Mouse (Mus musculus) neural tube, embryonic 10.5 days (tissue): ENCODE data around the gene Ccdc15.
A peak's percentile ranks its signal among the peaks of the same experiment; 100 is the strongest.

Experiments
- DNase-seq: peaks from one replicate; pipeline ENCODE4 v3.0.0-alpha.2; 2017; ENCODE audit warnings: low spot score; ENCODE audit errors: extremely low spot score

Gene Ccdc15

GRCm38 (mm10) chr9:37347988-37348642 lies at the start of gene Ccdc15:
Gene Ccdc15, minus strand, starts transcription at chr9:37348432.
- peak; percentile 97 for DNase-seq

- DNase-seq = no peak
These were observed 45.4 kb upstream of the Ccdc15 start for GRCm38 (mm10) chr9:37393482-37394131.

- no peak for DNase-seq
These were observed 43.8 kb upstream of the Ccdc15 start for GRCm38 (mm10) chr9:37392071-37392470.

- DNase-seq = no peak
These were observed 42.7 kb upstream of the Ccdc15 start for GRCm38 (mm10) chr9:37390891-37391290.

- DNase-seq = peak; percentile 70
These were observed 36.3 kb upstream of the Ccdc15 start for GRCm38 (mm10) chr9:37384284-37385182.

GRCm38 (mm10) chr9:37383161-37383560 lies 34.9 kb upstream of the Ccdc15 start:
- DNase-seq = no peak

- DNase-seq = no peak
These were observed 27.5 kb upstream of the Ccdc15 start for GRCm38 (mm10) chr9:37375718-37376117.

- no peak for DNase-seq
These were observed 23.1 kb upstream of the Ccdc15 start for GRCm38 (mm10) chr9:37371232-37371801.

GRCm38 (mm10) chr9:37368860-37369259 lies 20.6 kb upstream of the Ccdc15 start:
- no peak for DNase-seq

GRCm38 (mm10) chr9:37368081-37368830 lies 20.0 kb upstream of the Ccdc15 start:
- no peak for DNase-seq

- no peak for DNase-seq
These were observed 19.3 kb upstream of the Ccdc15 start, which contains the start of gene Hepacam for GRCm38 (mm10) chr9:37367301-37368080. Gene Hepacam, plus strand, starts transcription at chr9:37367351.

GRCm38 (mm10) chr9:37365706-37366105 lies 17.5 kb upstream of the Ccdc15 start:
- DNase-seq = no peak

- DNase-seq = no peak
These were observed 16.2 kb upstream of the Ccdc15 start for GRCm38 (mm10) chr9:37364392-37364791.

- DNase-seq = no peak
These were observed 15.3 kb upstream of the Ccdc15 start for GRCm38 (mm10) chr9:37363551-37363950.

- no peak for DNase-seq
These were observed 14.6 kb upstream of the Ccdc15 start for GRCm38 (mm10) chr9:37362881-37363280.

GRCm38 (mm10) chr9:37362084-37362483 lies 13.9 kb upstream of the Ccdc15 start:
- no peak for DNase-seq

GRCm38 (mm10) chr9:37359331-37360220 lies 11.3 kb upstream of the Ccdc15 start:
- DNase-seq = peak; percentile 51

- DNase-seq = no peak
These were observed 10.6 kb upstream of the Ccdc15 start for GRCm38 (mm10) chr9:37358713-37359330.

GRCm38 (mm10) chr9:37354485-37354884 lies 6.3 kb upstream of the Ccdc15 start:
- no peak for DNase-seq
